Mouse (Mus musculus): Measurements from ENCODE around the gene Ddit4l. TPM values are rescaled to one million over a fixed set of nuclear protein-coding genes. Genes with fewer than 3 reads are reported as not detected.

Ddit4l gene
- total and polyA plus RNA-seq, 2 experiments from 2014 or later, result 1.8 to 10.3 TPM

DNA sequence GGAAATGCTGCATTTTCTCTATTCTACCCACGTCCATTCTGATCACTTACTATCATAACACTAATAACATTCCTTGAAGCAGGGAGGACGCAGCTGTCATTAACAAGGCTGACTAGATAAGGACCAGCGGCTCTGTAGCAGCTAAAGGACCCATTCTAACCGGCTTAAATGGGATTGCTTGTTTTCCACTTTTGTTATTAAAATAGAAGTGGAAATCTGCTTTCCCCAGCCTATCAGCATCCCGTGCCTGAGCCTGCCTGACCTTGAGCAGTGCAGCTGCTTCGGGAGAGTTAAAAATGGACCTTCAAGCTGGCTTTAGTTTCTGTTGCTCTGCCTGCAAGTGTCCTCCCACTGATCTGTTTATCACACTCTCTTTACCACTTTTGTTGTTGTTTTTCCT, 679 bp downstream of the Ddit4l start:
- no peak for ATAC-seq (ENCODE audit: insufficient read depth, low read depth)
- TF ChIP-seq CTCF (IDR thresholded peaks at IDR 0.05; ENCODE audit: low read depth), result no peak
- TF ChIP-seq EP300 (IDR thresholded peaks at IDR 0.05; ENCODE audit: low read depth), result no peak
- Histone ChIP-seq H3K36me3 (replicated peaks; ENCODE audit: control insufficient read depth, insufficient read depth, low read length) (no peaks in the 10 kb centered on the region), H3K4me3 (ENCODE audit: low read depth, low read length) (no peak overlapping the region), H3K9me3 (replicated peaks; ENCODE audit: control insufficient read depth, low read length) (no peaks in the 10 kb centered on the region), H3K27ac (ENCODE audit: low read depth) (no peak overlapping the region), H3K4me1 (ENCODE audit: control insufficient read depth, insufficient read depth) (peaks cover 11% of the 10 kb centered on the region; the same call in 1 of the 2 replicates), H3K9ac (replicated peaks; ENCODE audit: low read depth, low read length) (no peak overlapping the region), H3K27me3 (ENCODE audit: control insufficient read depth, insufficient read depth, low read length) (no peaks in the 10 kb centered on the region), H3K4me2 (ENCODE audit: low read depth, low read length) (0 out of 2 replicates have a peak overlapping the region, but pooled peaks have one; percentile 9)
- WGBS, result 7% methylated on average over 6 of the region's 6 CpGs
- DNase-seq (ENCODE audit: low spot score), result no peak

DNA sequence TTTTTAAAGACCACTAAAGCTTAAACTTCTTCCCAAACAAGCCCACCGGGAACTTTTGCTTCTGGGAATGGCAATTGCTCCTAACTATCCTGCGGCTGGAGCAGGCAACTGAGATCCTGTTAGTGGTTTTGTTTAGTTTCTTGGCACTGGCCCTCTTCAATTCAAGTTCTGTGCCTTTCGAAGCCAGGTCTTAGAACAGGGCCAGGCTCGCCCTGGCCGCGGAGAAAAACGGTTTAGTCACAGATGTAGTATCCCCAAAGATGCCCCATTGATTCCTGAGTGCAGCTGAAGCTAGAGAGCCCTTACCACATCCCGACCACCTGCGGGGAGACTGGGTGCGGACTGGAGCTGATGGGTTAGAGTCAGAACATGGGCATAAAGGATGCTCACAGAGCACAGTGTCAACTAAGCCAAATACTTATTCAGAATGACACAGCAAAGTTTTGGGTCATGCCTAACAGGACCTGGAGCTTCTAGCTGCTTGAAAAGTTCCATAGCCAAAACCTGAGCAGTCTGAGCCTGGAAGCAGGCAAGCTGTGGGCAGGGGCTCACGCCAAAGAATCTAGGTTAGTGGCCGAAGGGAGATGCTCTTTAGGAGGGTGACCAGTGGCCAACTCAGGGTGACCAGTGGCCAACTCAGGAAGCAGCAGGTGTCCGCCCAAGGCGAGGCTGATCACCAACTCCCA, 1.6 kb downstream of the Ddit4l start:
- Histone ChIP-seq H3K4me3 (ENCODE audit: low read depth, low read length) (peak overlapping the region; percentile 57), H3K36me3 (replicated peaks; ENCODE audit: control insufficient read depth, insufficient read depth, low read length) (no peaks in the 10 kb centered on the region), H3K9ac (replicated peaks; ENCODE audit: low read depth, low read length) (peak overlapping the region; percentile 29; the same call in 1 of the 2 replicates), H3K4me2 (ENCODE audit: low read depth, low read length) (peak overlapping the region; percentile 85), H3K4me1 (ENCODE audit: control insufficient read depth, insufficient read depth) (peaks cover 11% of the 10 kb centered on the region; the same call in 1 of the 2 replicates), H3K27ac (ENCODE audit: low read depth) (no peak overlapping the region), H3K27me3 (ENCODE audit: control insufficient read depth, insufficient read depth, low read length) (no peaks in the 10 kb centered on the region), H3K9me3 (replicated peaks; ENCODE audit: control insufficient read depth, low read length) (no peaks in the 10 kb centered on the region)
- DNase-seq (ENCODE audit: low spot score) (no peak), ATAC-seq (ENCODE audit: insufficient read depth, low read depth) (no peak)
- TF ChIP-seq EP300 (IDR thresholded peaks at IDR 0.05; ENCODE audit: low read depth) (no peak), CTCF (IDR thresholded peaks at IDR 0.05; ENCODE audit: low read depth) (no peak)
- WGBS, result 45% methylated on average over 14 of the region's 14 CpGs

DNA sequence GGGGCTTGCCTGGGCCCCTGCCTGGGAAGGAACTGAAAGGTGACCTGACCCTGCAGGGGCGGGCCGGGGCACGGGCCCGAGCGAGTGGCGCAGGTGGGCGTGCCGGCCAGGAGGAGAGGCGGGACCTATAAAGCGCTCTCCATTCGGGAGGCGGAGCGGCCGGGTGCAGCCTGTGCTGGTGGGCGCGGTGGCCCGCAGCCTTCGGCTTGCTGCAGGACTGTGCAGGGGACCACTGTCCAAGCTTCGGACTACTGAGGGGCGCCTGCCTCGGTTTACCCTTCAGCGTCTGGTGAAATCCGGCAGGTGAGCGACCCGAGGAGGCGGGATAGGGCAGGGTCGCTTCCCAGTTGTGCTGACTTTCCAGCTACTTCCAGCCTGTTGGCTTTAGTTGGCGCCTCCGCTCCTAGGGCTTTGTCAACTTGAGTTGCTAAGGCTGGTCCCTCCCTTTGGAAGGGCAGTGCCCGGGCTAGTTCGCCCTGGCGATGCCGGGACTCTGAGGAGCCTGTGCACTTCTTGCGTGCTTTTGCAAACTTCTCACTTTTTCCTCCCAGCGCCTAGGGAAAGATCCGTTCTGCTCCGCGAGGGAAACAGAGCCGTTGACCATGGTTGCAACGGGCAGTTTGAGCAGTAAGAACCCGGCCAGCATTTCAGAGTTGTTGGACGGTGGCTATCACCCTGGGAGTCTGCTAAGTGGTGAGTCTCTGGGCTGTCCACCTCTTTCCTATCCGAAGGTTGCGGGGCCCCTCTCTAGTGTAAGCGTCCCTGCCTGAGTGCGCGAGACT, 2.4 kb downstream of the Ddit4l start:
- DNase-seq (ENCODE audit: low spot score) (peak; percentile 17), ATAC-seq (ENCODE audit: insufficient read depth, low read depth) (peak; percentile 89)
- H3K36me3 ChIP-seq (replicated peaks; ENCODE audit: control insufficient read depth, insufficient read depth, low read length), result no peaks in the 10 kb centered on the region
- H3K27ac ChIP-seq (ENCODE audit: low read depth), result no peak overlapping the region
- under 1% methylated on average over 47 of the region's 47 CpGs for WGBS
- H3K4me3 ChIP-seq (ENCODE audit: low read depth, low read length), result peak overlapping the region; percentile 57
- TF ChIP-seq EP300 (IDR thresholded peaks at IDR 0.05; ENCODE audit: low read depth) (no peak), CTCF (IDR thresholded peaks at IDR 0.05; ENCODE audit: low read depth) (no peak)
- H3K4me1 ChIP-seq (ENCODE audit: control insufficient read depth, insufficient read depth), result peaks cover 11% of the 10 kb centered on the region; the same call in 1 of the 2 replicates
- peak overlapping the region; percentile 29 for H3K9ac ChIP-seq (replicated peaks; ENCODE audit: low read depth, low read length)
- no peaks in the 10 kb centered on the region for H3K9me3 ChIP-seq (replicated peaks; ENCODE audit: control insufficient read depth, low read length)
- peak overlapping the region; percentile 85 for H3K4me2 ChIP-seq (ENCODE audit: low read depth, low read length)
- no peaks in the 10 kb centered on the region for H3K27me3 ChIP-seq (ENCODE audit: control insufficient read depth, insufficient read depth, low read length)

DNA sequence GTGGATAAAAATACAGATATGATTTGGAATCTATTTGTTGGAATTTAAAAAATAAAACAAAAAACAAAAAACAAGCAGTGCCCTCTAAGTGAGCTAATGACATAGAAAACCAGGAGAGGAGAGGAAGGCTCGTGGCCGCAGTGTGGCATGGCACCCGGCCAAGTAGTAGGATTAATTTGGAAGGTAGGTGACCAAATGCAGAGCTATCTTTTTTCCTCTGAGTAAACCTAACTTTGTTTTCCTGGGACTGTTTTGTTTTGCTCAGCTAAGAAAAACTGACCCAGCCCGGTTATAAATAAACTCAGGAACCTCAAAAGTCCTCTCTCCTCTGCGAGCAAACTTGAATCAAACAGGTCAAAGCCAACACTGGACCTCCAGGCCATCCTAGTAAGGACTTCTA, 3.6 kb downstream of the Ddit4l start:
- WGBS, result 56% methylated on average over 5 of the region's 5 CpGs
- no peak overlapping the region for H3K27ac ChIP-seq (ENCODE audit: low read depth)
- H3K36me3 ChIP-seq (replicated peaks; ENCODE audit: control insufficient read depth, insufficient read depth, low read length), result no peaks in the 10 kb centered on the region
- ATAC-seq (ENCODE audit: insufficient read depth, low read depth), result no peak
- no peak for DNase-seq (ENCODE audit: low spot score)
- H3K4me1 ChIP-seq (ENCODE audit: control insufficient read depth, insufficient read depth), result peaks cover 11% of the 10 kb centered on the region; the same call in 1 of the 2 replicates
- H3K9me3 ChIP-seq (replicated peaks; ENCODE audit: control insufficient read depth, low read length), result no peaks in the 10 kb centered on the region
- H3K27me3 ChIP-seq (ENCODE audit: control insufficient read depth, insufficient read depth, low read length), result no peaks in the 10 kb centered on the region
- H3K4me2 ChIP-seq (ENCODE audit: low read depth, low read length), result no peak overlapping the region
- no peak for TF ChIP-seq CTCF (IDR thresholded peaks at IDR 0.05; ENCODE audit: low read depth)
- no peak overlapping the region for H3K9ac ChIP-seq (replicated peaks; ENCODE audit: low read depth, low read length)
- no peak overlapping the region for H3K4me3 ChIP-seq (ENCODE audit: low read depth, low read length)

DNA sequence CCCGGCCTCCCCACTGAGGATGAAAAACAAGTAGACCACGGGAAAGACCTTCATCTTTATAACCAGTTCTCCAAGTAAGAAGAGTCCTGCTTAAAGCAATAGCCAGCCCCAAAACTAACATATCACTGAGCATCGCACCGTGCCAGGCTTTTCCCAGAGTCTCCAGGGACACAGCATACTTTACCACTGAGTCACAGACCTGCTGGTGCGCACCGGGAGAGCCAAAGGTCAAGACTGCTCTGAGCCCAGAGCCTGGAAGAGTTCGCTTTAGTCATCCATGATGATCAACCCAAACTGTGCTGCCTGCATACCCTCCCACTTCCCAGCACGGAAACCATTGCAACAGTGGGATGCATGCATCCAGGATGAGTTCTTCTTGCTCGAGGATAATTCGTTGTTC, 12.3 kb downstream of the Ddit4l start:
- DNase-seq (ENCODE audit: low spot score) (no peak), ATAC-seq (ENCODE audit: insufficient read depth, low read depth) (no peak)
- H3K4me1 ChIP-seq (ENCODE audit: control insufficient read depth, insufficient read depth), result no peaks in the 10 kb centered on the region
- no peaks in the 10 kb centered on the region for H3K36me3 ChIP-seq (replicated peaks; ENCODE audit: control insufficient read depth, insufficient read depth, low read length)
- H3K9me3 ChIP-seq (replicated peaks; ENCODE audit: control insufficient read depth, low read length), result no peaks in the 10 kb centered on the region
- WGBS, result 71% methylated on average over 10 of the region's 10 CpGs
- no peak overlapping the region for H3K9ac ChIP-seq (replicated peaks; ENCODE audit: low read depth, low read length)
- H3K4me3 ChIP-seq (ENCODE audit: low read depth, low read length), result no peak overlapping the region
- TF ChIP-seq EP300 (IDR thresholded peaks at IDR 0.05; ENCODE audit: low read depth) (no peak), CTCF (IDR thresholded peaks at IDR 0.05; ENCODE audit: low read depth) (no peak)
- H3K27ac ChIP-seq (ENCODE audit: low read depth), result no peak overlapping the region
- no peak overlapping the region for H3K4me2 ChIP-seq (ENCODE audit: low read depth, low read length)
- no peaks in the 10 kb centered on the region for H3K27me3 ChIP-seq (ENCODE audit: control insufficient read depth, insufficient read depth, low read length)

Measured in heart, postnatal 0 days (tissue).